Mouse (Mus musculus) stomach, embryonic 16.5 days (tissue): ENCODE measurements around the gene Lingo2. TPM values are rescaled to one million over a fixed set of nuclear protein-coding genes. Genes with fewer than 3 reads are reported as not detected.

Experiments used
- ATAC-seq: fragments of 200-750 bp; cut with Nextera tagmentation; 2 replicates; pipeline ENCODE4 v1.8.0; 2017; ENCODE audit warnings: moderate number of reproducible peaks, moderate TSS enrichment; ENCODE audit not compliant: insufficient read depth, low FRiP score
- H3K27ac ChIP-seq: fragments of 300-500 bp; sonication (generic); 2 replicates; pipeline ENCODE4 v1.5.1; 2014; ENCODE audit warnings: low read length
- H3K27me3 ChIP-seq: fragments of 300-500 bp; sonication (generic); 2 replicates; pipeline ENCODE4 v1.6.1; 2014; ENCODE audit warnings: low read length, control low read depth, mixed read lengths; ENCODE audit not compliant: control insufficient read depth, insufficient read depth
- H3K36me3 ChIP-seq: fragments of 300-500 bp; sonication (generic); 2 replicates; pipeline ENCODE4 v1.6.1; 2014; ENCODE audit warnings: low read length; ENCODE audit not compliant: control insufficient read depth, insufficient read depth
- H3K4me1 ChIP-seq: fragments of 300-500 bp; sonication (generic); 2 replicates; pipeline ENCODE4 v1.6.1; 2014; ENCODE audit warnings: low read length, control low read depth, mixed read lengths; ENCODE audit not compliant: control insufficient read depth, insufficient read depth
- H3K4me2 ChIP-seq: fragments of 300-500 bp; sonication (generic); 2 replicates; pipeline ENCODE4 v1.6.1; 2014; ENCODE audit warnings: low read depth, low read length, mixed read lengths
- H3K4me3 ChIP-seq: fragments of 300-500 bp; sonication (generic); replicated peaks from 2 replicates; pipeline ENCODE4 v1.5.1; 2014; ENCODE audit warnings: mild to moderate bottlenecking, low read length
- H3K9ac ChIP-seq: fragments of 300-500 bp; sonication (generic); 2 replicates; pipeline ENCODE4 v1.6.1; 2014; ENCODE audit warnings: low read length
- H3K9me3 ChIP-seq: fragments of 300-500 bp; sonication (generic); replicated peaks from 2 replicates; pipeline ENCODE4 v1.6.1; 2016; ENCODE audit warnings: low read length, control low read depth; ENCODE audit not compliant: control insufficient read depth
- WGBS: fragments of 180-500 bp; shearing (Covaris S2); extraction: QIAGEN DNeasy Blood & Tissue Kit; methylation state at CpG from one replicate; pipeline ENCODE4 v1.1.7; 2014; 5-methylcytosine and 5-hydroxymethylcytosine counted together
- polyA plus RNA-seq: library from polyadenylated mRNA; unstranded; fragments of >200 nt; fragmentation: Nextera tagmentation; extraction: Ambion mirVana; gene quantifications from 2 replicates; pipeline ENCODE4 v1.2.1, GENCODE M21; 2015

Gene Lingo2
- polyA plus RNA-seq, 1 experiment from 2014 or later, result 0.72 TPM

GRCm38 (mm10) chr4:36288813-36289700 lies 662.5 kb downstream of the Lingo2 start:
- ATAC-seq, result 0 out of 2 replicates have a peak, but pooled peaks have one; percentile 79

GRCm38 (mm10) chr4:36262436-36263169 lies 688.9 kb downstream of the Lingo2 start:
- Histone ChIP-seq H3K4me1 (no peaks in the 10 kb centered on the region), H3K4me2 (no peak overlapping the region), H3K27me3 (no peaks in the 10 kb centered on the region), H3K36me3 (no peaks in the 10 kb centered on the region), H3K4me3 (no peak overlapping the region), H3K9me3 (no peaks in the 10 kb centered on the region), H3K27ac (no peak overlapping the region), H3K9ac (no peak overlapping the region)
- WGBS, result 63% methylated on average over 2 of the region's 2 CpGs
- no peak for ATAC-seq

More at GRCm38 (mm10) chr4:36288813-36289700, 662.5 kb downstream of the Lingo2 start:
- no peaks in the 10 kb centered on the region for H3K27me3 ChIP-seq
- no peaks in the 10 kb centered on the region for H3K36me3 ChIP-seq
- WGBS, result 11% methylated on average over 17 of the region's 17 CpGs
- H3K4me1 ChIP-seq, result 0 out of 2 replicates have a peak, but pooled peaks cover 4% of the 10 kb centered on the region
- H3K9me3 ChIP-seq, result no peaks in the 10 kb centered on the region
- no peak overlapping the region for H3K27ac ChIP-seq
- H3K4me2 ChIP-seq, result peak overlapping the region; percentile 50
- peak overlapping the region; percentile 29 for H3K4me3 ChIP-seq
- 0 out of 2 replicates have a peak overlapping the region, but pooled peaks have one; percentile 2 for H3K9ac ChIP-seq

- 23% methylated on average over 7 of the region's 7 CpGs for WGBS
- Histone ChIP-seq H3K9me3 (no peaks in the 10 kb centered on the region), H3K27me3 (no peaks in the 10 kb centered on the region), H3K4me3 (no peak overlapping the region), H3K4me2 (no peak overlapping the region), H3K36me3 (no peaks in the 10 kb centered on the region), H3K27ac (no peak overlapping the region), H3K4me1 (no peaks in the 10 kb centered on the region), H3K9ac (no peak overlapping the region)
- ATAC-seq, result no peak
Measured at GRCm38 (mm10) chr4:36186231-36186922, 765.2 kb downstream of the Lingo2 start.

GRCm38 (mm10) chr4:36183643-36184042 lies 767.9 kb downstream of the Lingo2 start:
- no peak overlapping the region for H3K27ac ChIP-seq

GRCm38 (mm10) chr4:36170099-36170498 lies 781.4 kb downstream of the Lingo2 start:
- Histone ChIP-seq H3K4me1 (no peaks in the 10 kb centered on the region; the same call in 1 of the 2 replicates), H3K9ac (no peak overlapping the region), H3K36me3 (no peaks in the 10 kb centered on the region), H3K9me3 (no peaks in the 10 kb centered on the region), H3K4me2 (no peak overlapping the region), H3K27ac (no peak overlapping the region), H3K4me3 (no peak overlapping the region), H3K27me3 (no peaks in the 10 kb centered on the region)
- 31% methylated on average over 1 of the region's 1 CpGs for WGBS
- no peak for ATAC-seq

More at GRCm38 (mm10) chr4:36183643-36184042, 767.9 kb downstream of the Lingo2 start:
- H3K4me2 ChIP-seq, result no peak overlapping the region
- H3K4me1 ChIP-seq, result no peaks in the 10 kb centered on the region
- H3K9ac ChIP-seq, result no peak overlapping the region
- 37% methylated on average over 4 of the region's 4 CpGs for WGBS
- no peaks in the 10 kb centered on the region for H3K9me3 ChIP-seq
- no peak for ATAC-seq
- H3K27me3 ChIP-seq, result no peaks in the 10 kb centered on the region
- no peak overlapping the region for H3K4me3 ChIP-seq
- H3K36me3 ChIP-seq, result no peaks in the 10 kb centered on the region

- Histone ChIP-seq H3K4me2 (no peak overlapping the region), H3K27ac (no peak overlapping the region), H3K4me3 (no peak overlapping the region), H3K27me3 (no peaks in the 10 kb centered on the region), H3K4me1 (no peaks in the 10 kb centered on the region), H3K36me3 (no peaks in the 10 kb centered on the region), H3K9me3 (no peaks in the 10 kb centered on the region), H3K9ac (no peak overlapping the region)
- ATAC-seq, result no peak
Measured at GRCm38 (mm10) chr4:36131341-36131740, 820.2 kb downstream of the Lingo2 start.

GRCm38 (mm10) chr4:36095482-36095881 lies 856.1 kb downstream of the Lingo2 start:
- 86% methylated on average over 4 of the region's 4 CpGs for WGBS
- no peaks in the 10 kb centered on the region for H3K36me3 ChIP-seq
- no peak for ATAC-seq

GRCm38 (mm10) chr4:36081095-36081852 lies 870.3 kb downstream of the Lingo2 start:
- no peaks in the 10 kb centered on the region for H3K36me3 ChIP-seq
- H3K9me3 ChIP-seq, result no peaks in the 10 kb centered on the region
- H3K4me1 ChIP-seq, result no peaks in the 10 kb centered on the region
- no peak overlapping the region for H3K4me2 ChIP-seq
- 71% methylated on average over 3 of the region's 3 CpGs for WGBS
- no peak overlapping the region for H3K9ac ChIP-seq
- no peaks in the 10 kb centered on the region for H3K27me3 ChIP-seq
- no peak for ATAC-seq
- H3K27ac ChIP-seq, result no peak overlapping the region
- no peak overlapping the region for H3K4me3 ChIP-seq

More at GRCm38 (mm10) chr4:36095482-36095881, 856.1 kb downstream of the Lingo2 start:
- Histone ChIP-seq H3K27me3 (no peaks in the 10 kb centered on the region), H3K4me3 (no peak overlapping the region), H3K27ac (no peak overlapping the region), H3K4me1 (no peaks in the 10 kb centered on the region), H3K4me2 (no peak overlapping the region), H3K9ac (no peak overlapping the region), H3K9me3 (no peaks in the 10 kb centered on the region)
